Mouse (Mus musculus): ENCODE measurements around the gene Nxn.

Nxn gene

DNA sequence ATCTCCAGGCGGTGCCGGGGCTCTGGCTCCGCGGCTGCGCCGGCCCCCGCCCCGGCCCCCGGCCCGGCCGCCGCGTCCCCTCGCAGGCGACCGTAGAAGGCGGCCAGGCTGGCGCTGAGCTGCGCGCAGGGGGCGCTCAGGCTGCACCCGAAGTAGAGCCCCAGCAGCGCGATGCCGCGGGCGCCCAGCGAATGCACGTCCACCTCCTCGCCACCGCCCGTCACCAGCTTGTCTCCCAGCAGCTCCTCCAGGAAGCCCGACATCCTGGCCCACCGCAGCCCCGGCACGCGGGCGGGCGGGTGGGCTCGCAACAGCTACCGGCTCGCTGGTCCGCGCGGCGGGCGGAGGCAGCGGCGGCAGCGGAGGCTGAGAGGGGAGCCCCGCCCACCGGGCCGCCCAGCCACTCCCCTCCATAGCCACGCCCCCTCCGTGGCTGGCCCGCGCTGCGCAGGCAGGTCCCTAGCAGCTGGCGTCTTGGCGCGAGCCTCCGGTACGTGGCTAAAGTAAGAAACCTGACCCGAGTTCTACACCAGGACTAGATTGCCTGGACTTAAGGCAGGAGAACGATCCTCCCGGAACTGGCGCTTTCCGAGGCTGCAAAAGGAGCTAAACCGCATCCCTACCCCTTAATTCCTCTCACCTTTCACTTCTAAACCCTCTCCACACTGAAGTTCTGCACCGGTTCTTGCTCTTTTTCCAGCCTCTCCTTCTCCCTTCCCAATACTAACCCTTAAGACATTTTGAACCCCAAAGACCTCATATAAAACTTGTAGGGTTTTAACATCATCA, at the start of gene Nxn:
Nxn (minus strand) TSS at position 343 of the 789 bp plus-strand sequence.
- peak; percentile 66 for DNase-seq (ENCODE audit: low read depth, low spot score)

- DNase-seq (ENCODE audit: low read depth, low spot score) = peak; percentile 65
Measured at GRCm38 (mm10) chr11:76446251-76446650, 47.3 kb upstream of the Nxn start.

DNA sequence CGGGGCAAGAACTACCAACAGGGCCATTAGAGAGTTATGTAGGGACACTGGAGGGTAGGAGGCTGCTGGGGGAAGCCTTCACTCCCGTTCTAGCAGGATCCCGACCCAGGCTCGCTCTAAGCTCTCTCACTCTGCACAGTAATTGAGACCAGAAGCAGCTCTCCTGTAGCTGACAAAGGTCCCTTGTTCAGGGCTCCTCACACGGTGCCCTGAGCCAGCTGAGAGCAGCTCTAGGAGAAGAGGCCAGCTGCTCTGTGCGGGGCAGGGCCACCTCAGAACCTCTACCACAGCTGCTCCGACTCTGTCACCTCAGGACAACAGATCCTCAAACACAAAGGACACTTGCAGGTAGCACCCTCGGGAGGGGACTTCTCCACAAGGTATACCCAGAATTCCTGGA, 46.5 kb upstream of the Nxn start:
- DNase-seq (ENCODE audit: low read depth, low spot score) = no peak

DNA sequence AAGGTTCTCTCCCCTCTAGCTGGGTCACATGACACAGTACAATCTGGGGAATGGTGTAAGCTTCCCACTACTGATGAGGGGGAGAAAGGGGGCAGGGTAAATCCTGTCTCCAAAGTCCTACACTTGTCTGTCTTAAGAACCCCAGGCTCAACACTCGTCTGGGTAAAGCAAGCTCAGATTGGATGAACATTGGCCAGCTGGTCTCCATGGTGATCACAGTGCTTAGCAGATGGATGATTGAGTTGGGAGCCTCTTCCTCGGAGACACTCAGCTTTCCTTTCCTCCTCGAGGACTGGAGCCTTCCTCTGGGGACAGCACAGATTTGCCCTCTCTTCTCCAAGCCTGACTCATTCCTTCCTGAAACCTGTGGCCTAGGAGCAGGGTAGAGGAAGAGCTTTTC, 40.7 kb upstream of the Nxn start:
- no peak for DNase-seq (ENCODE audit: low read depth, low spot score)

- no peak for DNase-seq (ENCODE audit: low read depth, low spot score)
Measured at GRCm38 (mm10) chr11:76436864-76437437, 38.0 kb upstream of the Nxn start.

- no peak for DNase-seq (ENCODE audit: low read depth, low spot score)
Measured at GRCm38 (mm10) chr11:76436009-76436408, 37.1 kb upstream of the Nxn start.

GRCm38 (mm10) chr11:76429966-76430631, 31.2 kb upstream of the Nxn start:
- no peak for DNase-seq (ENCODE audit: low read depth, low spot score)

DNA sequence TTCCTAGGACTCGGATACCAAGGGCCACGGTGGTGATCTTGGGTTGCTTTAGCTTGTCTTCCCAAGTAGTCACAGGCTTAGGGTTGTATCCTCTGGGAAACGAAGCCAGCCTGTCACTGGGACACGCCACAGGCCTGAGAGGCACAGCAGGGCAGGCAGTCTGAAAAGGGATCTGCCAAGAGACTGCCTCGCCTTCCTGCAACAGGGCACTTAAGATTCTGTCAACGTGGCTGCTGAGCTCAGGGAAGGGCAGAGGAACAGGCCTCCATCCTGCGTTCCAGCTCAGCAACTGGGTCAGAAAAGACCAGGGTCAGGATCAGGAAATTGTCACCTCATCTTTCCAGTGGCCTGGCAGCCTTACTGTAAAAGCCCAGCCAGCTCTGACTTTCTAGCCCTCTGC, 30.6 kb upstream of the Nxn start:
- DNase-seq (ENCODE audit: low read depth, low spot score) = no peak

GRCm38 (mm10) chr11:76429046-76429445, 30.1 kb upstream of the Nxn start:
- DNase-seq (ENCODE audit: low read depth, low spot score) = no peak

DNA sequence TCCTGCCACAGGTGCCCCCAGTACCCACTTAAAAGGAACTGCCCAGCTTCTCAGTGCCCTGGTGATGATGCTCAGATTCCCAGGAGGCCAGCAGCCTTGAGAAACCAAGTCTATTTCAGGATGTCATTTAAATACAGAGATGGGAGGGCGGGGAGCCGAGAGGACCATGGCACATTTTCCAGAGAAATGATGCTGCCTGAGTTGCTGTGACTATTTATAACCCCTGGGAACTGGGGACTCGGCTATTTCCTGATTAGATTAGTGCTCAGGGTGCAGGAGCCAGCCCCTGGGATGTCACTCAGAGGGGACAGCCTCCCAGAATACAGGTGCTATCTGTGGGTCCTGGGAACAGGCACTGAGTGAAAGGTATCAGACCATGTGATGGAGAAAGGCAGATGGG, 28.8 kb upstream of the Nxn start:
- DNase-seq (ENCODE audit: low read depth, low spot score) = no peak

DNA sequence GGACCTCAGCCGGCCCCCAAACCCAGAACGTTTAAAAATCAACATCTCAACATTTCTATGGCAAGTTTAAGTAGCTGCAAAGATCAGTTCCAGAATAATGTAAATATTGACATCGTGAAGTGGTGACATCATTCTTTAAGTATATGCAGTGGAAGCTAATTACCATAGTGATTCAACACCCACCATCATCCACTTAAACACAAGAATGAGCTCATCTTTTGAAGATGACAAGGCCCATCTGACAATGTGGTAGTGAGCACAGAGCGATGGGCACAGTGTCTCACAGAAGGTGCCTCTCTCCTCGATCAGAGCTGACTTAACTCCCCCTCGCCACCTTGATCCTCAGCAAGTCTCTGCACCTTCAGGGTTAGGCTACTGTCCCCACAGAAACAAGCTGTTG, 26.8 kb upstream of the Nxn start:
- no peak for DNase-seq (ENCODE audit: low read depth, low spot score)

- no peak for DNase-seq (ENCODE audit: low read depth, low spot score)
Measured at GRCm38 (mm10) chr11:76420896-76421295, 22.0 kb upstream of the Nxn start.

DNA sequence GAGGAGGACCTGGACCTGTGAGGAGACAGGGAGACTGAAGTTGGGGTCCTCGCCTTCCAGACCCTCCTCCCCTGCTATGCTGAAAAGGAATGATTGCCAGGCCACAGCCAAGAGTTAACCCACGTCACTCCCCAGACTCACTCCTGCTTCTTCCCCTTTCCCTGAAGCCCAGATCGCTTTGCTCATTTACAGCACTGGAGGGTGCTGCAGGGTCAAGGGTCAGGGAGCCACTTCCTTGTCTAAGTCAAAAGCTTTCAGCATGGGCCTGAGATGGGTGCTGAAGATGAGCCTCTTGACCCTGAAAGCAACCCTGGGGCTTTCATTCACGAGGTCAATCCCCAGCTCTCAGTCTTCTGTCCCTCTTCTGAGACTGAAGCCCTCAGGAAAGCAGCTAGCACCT, 20.2 kb upstream of the Nxn start:
- DNase-seq (ENCODE audit: low read depth, low spot score) = no peak

GRCm38 (mm10) chr11:76418423-76418822, 19.5 kb upstream of the Nxn start:
- DNase-seq (ENCODE audit: low read depth, low spot score) = no peak

DNA sequence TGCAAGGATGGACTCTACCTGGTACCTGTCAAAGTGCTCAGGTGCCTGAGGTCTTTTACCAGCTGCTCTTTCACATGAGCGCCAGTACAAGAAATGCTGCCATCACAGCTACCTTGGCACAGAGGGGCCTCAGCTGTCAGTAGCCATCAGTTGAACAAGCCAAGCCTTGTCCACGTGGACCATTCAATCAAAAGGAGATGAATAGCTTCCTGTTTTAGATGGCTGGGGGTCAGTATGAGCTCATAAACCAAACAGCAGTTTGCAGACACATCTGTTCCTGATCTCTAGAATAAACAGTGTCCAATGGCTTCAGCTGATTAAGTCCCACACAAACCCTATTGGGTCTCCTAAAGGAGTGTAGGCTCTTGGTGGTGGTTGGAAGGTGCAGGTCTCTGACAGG, 17.0 kb upstream of the Nxn start:
- DNase-seq (ENCODE audit: low read depth, low spot score) = no peak

DNA sequence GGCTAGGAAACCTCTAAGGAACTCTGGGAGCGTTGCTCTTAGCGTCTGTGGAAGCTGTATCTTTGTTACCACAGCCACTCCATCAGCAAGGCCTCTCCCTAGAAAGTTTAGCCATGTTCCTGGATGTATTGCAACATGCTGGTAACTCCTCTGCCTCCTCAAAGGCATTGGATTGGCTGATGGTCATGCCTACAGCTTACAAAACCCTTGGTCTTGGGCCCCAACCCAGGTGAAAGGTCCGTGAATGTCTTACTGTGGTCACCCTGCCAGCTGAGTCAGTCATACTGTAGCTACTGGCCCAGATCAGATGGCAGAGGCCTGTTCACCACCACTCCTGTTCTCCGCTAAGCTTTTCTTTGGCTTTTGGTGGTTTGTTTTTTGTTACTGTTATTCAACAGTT, 16.1 kb upstream of the Nxn start:
- no peak for DNase-seq (ENCODE audit: low read depth, low spot score)

DNA sequence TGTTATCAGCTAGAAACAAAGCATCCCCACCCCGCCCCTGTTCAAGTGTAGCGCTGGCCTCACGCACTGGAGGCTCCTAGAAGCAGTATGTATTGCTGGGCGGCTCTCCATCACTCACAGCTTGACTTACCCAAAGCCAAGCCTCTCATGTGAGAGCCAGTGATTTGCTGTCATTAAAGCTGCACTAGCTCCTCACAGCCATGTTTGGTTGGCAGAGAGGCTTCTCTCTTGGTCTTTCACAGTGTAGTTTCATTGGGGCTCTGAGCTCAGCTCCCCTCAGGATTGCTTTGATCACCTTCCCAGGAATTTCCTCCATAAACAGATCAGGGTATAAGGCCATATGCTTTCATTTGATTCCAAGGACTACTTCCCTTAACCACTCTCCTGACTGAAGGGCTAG, 14.3 kb upstream of the Nxn start:
- no peak for DNase-seq (ENCODE audit: low read depth, low spot score)

DNA sequence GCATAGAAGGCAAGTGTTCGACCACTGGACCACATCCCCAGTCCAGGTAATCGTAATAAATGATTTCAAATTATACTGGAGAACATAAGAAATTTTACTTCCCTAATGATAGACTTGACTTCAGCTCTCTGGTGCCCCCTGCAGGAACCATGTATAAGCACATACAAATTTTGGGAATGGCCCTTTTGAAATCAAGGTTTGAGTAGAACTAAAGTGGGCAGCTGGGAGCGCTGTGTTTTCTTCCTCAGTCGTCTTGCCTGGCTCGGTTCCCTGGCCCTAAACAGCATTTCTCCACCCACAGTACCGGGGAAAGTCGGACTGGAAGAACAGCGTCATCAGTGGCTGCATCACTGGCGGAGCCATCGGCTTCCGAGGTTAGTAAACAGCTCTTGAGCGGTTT, 11.9 kb upstream of the Nxn start:
- peak; percentile 28 for DNase-seq (ENCODE audit: low read depth, low spot score)

GRCm38 (mm10) chr11:76406702-76407583, 8.0 kb upstream of the Nxn start, which contains the start of gene Timm22:
Gene Timm22, plus strand, starts transcription at chr11:76406952.
- peak; percentile 95 for DNase-seq (ENCODE audit: low read depth, low spot score)

DNA sequence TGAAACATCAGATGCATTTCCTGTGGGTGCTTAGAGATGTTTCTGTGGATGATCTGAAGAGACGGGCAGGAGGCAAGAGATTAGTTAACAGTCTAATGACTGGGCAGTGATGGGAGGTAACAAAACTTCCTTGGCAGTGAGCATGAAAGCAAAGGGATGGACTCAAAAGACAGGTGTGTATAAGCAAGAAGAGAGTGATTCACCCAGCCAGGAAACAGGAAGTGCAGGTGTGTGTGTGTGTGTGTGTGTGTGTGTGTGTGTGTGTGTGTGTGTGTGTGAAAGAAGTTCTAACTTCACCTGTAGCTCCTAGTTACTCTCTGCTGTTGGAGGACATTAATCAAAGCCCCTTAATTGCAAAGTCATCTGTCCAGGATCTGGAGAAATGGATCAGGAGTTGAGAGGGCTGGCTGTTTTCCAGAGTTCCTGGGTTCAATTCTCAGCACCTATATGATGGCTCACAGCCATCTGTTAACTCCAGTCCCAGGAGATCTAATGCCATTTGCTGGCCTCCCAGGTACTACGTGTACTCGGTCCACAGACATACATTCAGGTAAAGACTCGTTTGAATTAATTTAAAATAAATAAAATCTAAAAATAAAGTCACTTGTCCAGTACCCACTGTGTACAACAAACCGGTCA, 6.8 kb upstream of the Nxn start:
- no peak for DNase-seq (ENCODE audit: low read depth, low spot score)

GRCm38 (mm10) chr11:76405113-76405512, 6.2 kb upstream of the Nxn start:
- no peak for DNase-seq (ENCODE audit: low read depth, low spot score)
